Mouse (Mus musculus) B cell, adult 67 days (primary cell): Measurements from ENCODE around the gene Lgr6. TPM values are rescaled to one million over a fixed set of nuclear protein-coding genes. Genes with fewer than 3 reads are reported as not detected.

Source experiments
- total RNA-seq, 2 experiments: library from RNA; stranded (reverse); gene quantifications; 4 replicates each; pipeline ENCODE4 v1.2.4; 2023

Gene Lgr6
- not detected for total RNA-seq

GRCm38 (mm10) chr1:135105124-135105523, at the start of gene Lgr6:
Gene Lgr6 (minus strand): TSS chr1:135105276.

GRCm38 (mm10) chr1:135146077-135146945, 41.2 kb upstream of the Lgr6 start, which contains the start of gene Arl8a:
Gene Arl8a (plus strand): TSS chr1:135146824.

GRCm38 (mm10) chr1:135132473-135132872, 27.4 kb upstream of the Lgr6 start, which contains the start of gene Ptpn7:
Gene Ptpn7 (plus strand): TSS chr1:135132700.

GRCm38 (mm10) chr1:134962053-134962803, 142.8 kb downstream of the Lgr6 start, which contains the start of gene Ube2t:
Gene Ube2t (plus strand): TSS chr1:134962565.

GRCm38 (mm10) chr1:134955637-134956176, 149.4 kb downstream of the Lgr6 start, which contains the start of gene Ppp1r12b:
Gene Ppp1r12b (minus strand): TSS chr1:134955942.

Other genes with a start within 250 kb of the Lgr6 start
- 10 to 100 TPM; 17.2 to 20.1 TPM for gene Ppp1r12b, start 149.3 kb downstream of the Lgr6 start, total RNA-seq
- 10 to 100 TPM; 15.8 to 18.1 TPM for gene Ube2t, start 142.7 kb downstream of the Lgr6 start, total RNA-seq
- 10 to 100 TPM; 31.7 to 45.4 TPM for gene Ptpn7, start 27.4 kb upstream of the Lgr6 start, total RNA-seq
- 100 to 1,000 TPM; 105 to 126 TPM for gene Arl8a, start 41.5 kb upstream of the Lgr6 start, total RNA-seq
- not detected for gene Gpr37l1, start 62.4 kb upstream of the Lgr6 start, total RNA-seq
- not detected for gene Elf3, start 153.3 kb upstream of the Lgr6 start, total RNA-seq
- 10 to 100 TPM; 30.5 to 36.6 TPM for gene Rnpep, start 178.8 kb upstream of the Lgr6 start, total RNA-seq
- 10 to 100 TPM; 41.3 to 60.5 TPM for gene Timm17a, start 208.5 kb upstream of the Lgr6 start, total RNA-seq
- gene Lmod1, start 219.5 kb upstream of the Lgr6 start, total RNA-seq = not detected